Mouse (Mus musculus) MEL (cell line): ENCODE measurements at regions not wholly inside any gene's neighbourhood (a gene's known extent, or its start where the extent isn't known, plus 50 kb on each side); places are given as distances from the start of the nearest gene placed in this dataset.

Experiments used
- CTCF ChIP-seq, 3 experiments: IDR thresholded peaks in 2 of 3; conservative IDR thresholded peaks in 1 of 3; 2 replicates each; pipeline ENCODE4 v1.5.1; 2011 to 2012; ENCODE audit warnings: low read length in 3 of 3, low read depth in 2 of 3, mild to moderate bottlenecking in 2 of 3, improper control_type of control experiment in 1 of 3, inconsistent platforms in 1 of 3, mixed read lengths in 1 of 3, moderate library complexity in 1 of 3; ENCODE audit not compliant: control insufficient read depth in 1 of 3, insufficient read depth in 1 of 3, poor library complexity in 1 of 3, severe bottlenecking in 1 of 3
- KAT2A ChIP-seq: conservative IDR thresholded peaks from 2 replicates; pipeline ENCODE4 v1.6.1; 2012; ENCODE audit warnings: low read depth, low read length, improper control_type of control experiment, inconsistent platforms
- MEF2A ChIP-seq: IDR thresholded peaks from 2 replicates; pipeline ENCODE4 v1.6.1; 2014; ENCODE audit warnings: low read depth, mild to moderate bottlenecking, inconsistent platforms, low read length, improper control_type of control experiment; ENCODE audit not compliant: poor library complexity, insufficient replicate concordance, severe bottlenecking; ENCODE audit errors: extremely low read depth
- MXI1 ChIP-seq: IDR thresholded peaks from 2 replicates; pipeline ENCODE4 v1.6.1; 2011; ENCODE audit warnings: mild to moderate bottlenecking, low read depth, low read length, improper control_type of control experiment
- POLR2AphosphoS5 ChIP-seq: IDR thresholded peaks from 2 replicates; pipeline ENCODE4 v1.6.1; 2012; ENCODE audit warnings: low read depth, borderline replicate concordance, mild to moderate bottlenecking, inconsistent platforms, low read length, moderate library complexity, mixed read lengths
- RCOR1 ChIP-seq: IDR thresholded peaks from 2 replicates; pipeline ENCODE4 v1.6.1; 2012; ENCODE audit warnings: low read depth, mild to moderate bottlenecking, inconsistent platforms, low read length, improper control_type of control experiment
- SIN3A ChIP-seq: IDR thresholded peaks from 2 replicates; pipeline ENCODE4 v1.6.1; 2012; ENCODE audit warnings: low read length, improper control_type of control experiment, inconsistent platforms
- ZC3H11A ChIP-seq: IDR thresholded peaks from 2 replicates; pipeline ENCODE4 v1.6.1; 2012; ENCODE audit warnings: low read depth, mild to moderate bottlenecking, inconsistent platforms, low read length, improper control_type of control experiment
- ZNF384 ChIP-seq: IDR thresholded peaks from 2 replicates; pipeline ENCODE4 v1.6.1; 2012; ENCODE audit warnings: low read depth, mild to moderate bottlenecking, inconsistent platforms, low read length, improper control_type of control experiment

GRCm38 (mm10) chr11:40865694-40866093 is 110.6 kb upstream of the Ccng1 start:
- TF ChIP-seq CTCF (IDR thresholded peaks at IDR 0.05 in 2 of 3, conservative IDR thresholded peaks at IDR 0.05 in 1 of 3; ENCODE audit: control insufficient read depth in 1 of 3, insufficient read depth in 1 of 3, low read depth in 2 of 3, low read length in 3 of 3, poor library complexity in 1 of 3, severe bottlenecking in 1 of 3): peak; percentile 48 to 81 (median 55)
- TF ChIP-seq MXI1: no peak
- no peak for TF ChIP-seq MEF2A
- TF ChIP-seq POLR2AphosphoS5: no peak
- TF ChIP-seq SIN3A: no peak
- TF ChIP-seq KAT2A: no peak
- no peak for TF ChIP-seq RCOR1
- TF ChIP-seq ZNF384: peak; percentile 50; the same call in 1 of the 2 replicates
- peak; percentile 81 for TF ChIP-seq ZC3H11A
